Mouse (Mus musculus): ENCODE data around the gene Mrgprx2. TPM values are rescaled to one million over a fixed set of nuclear protein-coding genes. Genes with fewer than 3 reads are reported as not detected.

Mrgprx2 gene
- polyA plus RNA-seq (2014; fragmentation: Illumina TruSeq; extraction: RNeasy Lipid Tissue Mini Kit (QIAGEN cat#74804); ENCODE audit: low read depth, low replicate concordance): not detected

GRCm38 (mm10) chr7:48499221-48499620 lies at the start of gene Mrgprx2:
TSS of gene Mrgprx2 (minus strand) at chr7:48499321.

GRCm38 (mm10) chr7:48456242-48456641 lies 42.9 kb downstream of the Mrgprx2 start, which contains the start of gene Mrgprb1:
TSS of gene Mrgprb1 (minus strand) at chr7:48456342.

Other genes with a start within 250 kb of the Mrgprx2 start
- gene Mrgprb8, start 110.8 kb downstream of the Mrgprx2 start, polyA plus RNA-seq (2014; fragmentation: Illumina TruSeq; extraction: RNeasy Lipid Tissue Mini Kit (QIAGEN cat#74804); ENCODE audit: low read depth, low replicate concordance): not detected
- gene Mrgprb1, start 43.0 kb downstream of the Mrgprx2 start, polyA plus RNA-seq (2014; fragmentation: Illumina TruSeq; extraction: RNeasy Lipid Tissue Mini Kit (QIAGEN cat#74804); ENCODE audit: low read depth, low replicate concordance): 1.6 TPM
- gene Mrgprb2, start 58.8 kb upstream of the Mrgprx2 start, polyA plus RNA-seq (2014; fragmentation: Illumina TruSeq; extraction: RNeasy Lipid Tissue Mini Kit (QIAGEN cat#74804); ENCODE audit: low read depth, low replicate concordance): not detected
- not detected for gene Mrgprb3, start 144.5 kb upstream of the Mrgprx2 start, polyA plus RNA-seq (2014; fragmentation: Illumina TruSeq; extraction: RNeasy Lipid Tissue Mini Kit (QIAGEN cat#74804); ENCODE audit: low read depth, low replicate concordance)

All from sigmoid colon, adult 10 weeks (tissue).